Mouse (Mus musculus) leukemia stem cell, adult 10-12 weeks (primary cell): ENCODE data around the gene G2e3. TPM values are rescaled to one million over a fixed set of nuclear protein-coding genes. Genes with fewer than 3 reads are reported as not detected.

Experiments
- polyA plus RNA-seq: library from polyadenylated mRNA; stranded (reverse); fragments of >175 nt; gene quantifications from 2 replicates; pipeline ENCODE4 v1.2.3, GENCODE M21; 2012; ENCODE audit warnings: low replicate concordance

G2e3 gene
- 1.4 and 1.5 TPM in 2 replicates for polyA plus RNA-seq

GRCm38 (mm10) chr12:51347988-51348697 lies at the start of gene G2e3:
Gene G2e3 (plus strand): TSS chr12:51348061.

GRCm38 (mm10) chr12:51377003-51377887 lies 29.4 kb downstream of the G2e3 start, which contains the start of gene Scfd1:
Gene Scfd1 (plus strand): TSS chr12:51377510.

Other genes with a start within 250 kb of the G2e3 start
- 0.38 and 0.88 TPM in 2 replicates for gene Scfd1, start 29.4 kb downstream of the G2e3 start, polyA plus RNA-seq
- gene Coch, start 245.3 kb downstream of the G2e3 start, polyA plus RNA-seq, result 0.93 and 7.8 TPM in 2 replicates